Mouse (Mus musculus): Measurements from ENCODE around the gene Dlx2.

Gene Dlx2

GRCm38 (mm10) chr2:71541418-71542226 is 4.9 kb downstream of the Dlx2 start:
- no peak for ATAC-seq (ENCODE audit: insufficient number of reproducible peaks, low FRiP score, low TSS enrichment)

- ATAC-seq (ENCODE audit: insufficient number of reproducible peaks, low FRiP score, low TSS enrichment): no peak
Observed at GRCm38 (mm10) chr2:71540611-71541417, 5.7 kb downstream of the Dlx2 start.

- no peak for ATAC-seq (ENCODE audit: insufficient number of reproducible peaks, low FRiP score, low TSS enrichment)
Observed at GRCm38 (mm10) chr2:71534242-71535052, 12.1 kb downstream of the Dlx2 start.

GRCm38 (mm10) chr2:71533094-71533493 is 13.5 kb downstream of the Dlx2 start:
- no peak for ATAC-seq (ENCODE audit: insufficient number of reproducible peaks, low FRiP score, low TSS enrichment)

- no peak for ATAC-seq (ENCODE audit: insufficient number of reproducible peaks, low FRiP score, low TSS enrichment)
Observed at GRCm38 (mm10) chr2:71531990-71532970, 14.3 kb downstream of the Dlx2 start.

- ATAC-seq (ENCODE audit: insufficient number of reproducible peaks, low FRiP score, low TSS enrichment): no peak
Observed at GRCm38 (mm10) chr2:71531124-71531590, 15.4 kb downstream of the Dlx2 start.

GRCm38 (mm10) chr2:71530391-71531123 is 16.0 kb downstream of the Dlx2 start:
- ATAC-seq (ENCODE audit: insufficient number of reproducible peaks, low FRiP score, low TSS enrichment): no peak

- no peak for ATAC-seq (ENCODE audit: insufficient number of reproducible peaks, low FRiP score, low TSS enrichment)
Observed at GRCm38 (mm10) chr2:71529511-71530351, 16.8 kb downstream of the Dlx2 start.

- no peak for ATAC-seq (ENCODE audit: insufficient number of reproducible peaks, low FRiP score, low TSS enrichment)
Observed at GRCm38 (mm10) chr2:71528714-71529510, 17.6 kb downstream of the Dlx2 start.

GRCm38 (mm10) chr2:71528014-71528713 is 18.4 kb downstream of the Dlx2 start, which contains the start of gene Dlx1:
Dlx1 (plus strand) TSS chr2:71528113.
- no peak for ATAC-seq (ENCODE audit: insufficient number of reproducible peaks, low FRiP score, low TSS enrichment)

GRCm38 (mm10) chr2:71527323-71528013 is 19.1 kb downstream of the Dlx2 start:
- ATAC-seq (ENCODE audit: insufficient number of reproducible peaks, low FRiP score, low TSS enrichment): no peak

GRCm38 (mm10) chr2:71526595-71527322 is 19.8 kb downstream of the Dlx2 start:
- ATAC-seq (ENCODE audit: insufficient number of reproducible peaks, low FRiP score, low TSS enrichment): no peak

GRCm38 (mm10) chr2:71524763-71525162 is 21.8 kb downstream of the Dlx2 start:
- no peak for ATAC-seq (ENCODE audit: insufficient number of reproducible peaks, low FRiP score, low TSS enrichment)

- no peak for ATAC-seq (ENCODE audit: insufficient number of reproducible peaks, low FRiP score, low TSS enrichment)
Observed at GRCm38 (mm10) chr2:71523431-71523830, 23.1 kb downstream of the Dlx2 start.

- no peak for ATAC-seq (ENCODE audit: insufficient number of reproducible peaks, low FRiP score, low TSS enrichment)
Observed at GRCm38 (mm10) chr2:71522871-71523270, 23.7 kb downstream of the Dlx2 start.
